Mouse (Mus musculus) urinary bladder, postnatal 25 days (tissue): ENCODE data around the gene Vsig2.

Source experiments
- DNase-seq: peaks from one replicate; pipeline ENCODE4 v3.0.0; 2022; ENCODE audit warnings: low spot score

The Vsig2 gene

DNA sequence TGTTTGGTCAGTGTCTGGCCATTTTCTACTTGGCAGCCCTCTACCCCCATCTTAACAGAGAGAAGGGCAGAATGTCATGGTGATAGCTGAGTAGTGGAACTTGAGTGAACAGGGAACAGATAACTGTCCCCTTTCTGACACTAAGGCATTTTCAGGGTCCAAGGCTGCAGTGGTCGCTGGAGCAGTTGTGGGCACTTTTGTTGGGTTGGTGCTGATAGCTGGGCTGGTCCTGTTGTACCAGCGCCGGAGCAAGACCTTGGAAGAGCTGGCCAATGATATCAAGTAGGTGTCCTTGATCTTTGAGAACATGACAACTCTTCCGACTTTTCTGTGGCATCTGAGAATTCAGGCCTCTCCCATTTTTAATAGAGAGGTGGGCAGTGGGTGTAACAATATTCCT lies 2.2 kb upstream of the Vsig2 start:
- DNase-seq: no peak

- DNase-seq: no peak
Observed at GRCm38 (mm10) chr9:37537658-37538250, 1.3 kb upstream of the Vsig2 start.

GRCm38 (mm10) chr9:37540226-37540625 lies 1.2 kb downstream of the Vsig2 start:
- DNase-seq: no peak

- DNase-seq: no peak
Observed at GRCm38 (mm10) chr9:37540701-37541575, 1.9 kb downstream of the Vsig2 start.

DNA sequence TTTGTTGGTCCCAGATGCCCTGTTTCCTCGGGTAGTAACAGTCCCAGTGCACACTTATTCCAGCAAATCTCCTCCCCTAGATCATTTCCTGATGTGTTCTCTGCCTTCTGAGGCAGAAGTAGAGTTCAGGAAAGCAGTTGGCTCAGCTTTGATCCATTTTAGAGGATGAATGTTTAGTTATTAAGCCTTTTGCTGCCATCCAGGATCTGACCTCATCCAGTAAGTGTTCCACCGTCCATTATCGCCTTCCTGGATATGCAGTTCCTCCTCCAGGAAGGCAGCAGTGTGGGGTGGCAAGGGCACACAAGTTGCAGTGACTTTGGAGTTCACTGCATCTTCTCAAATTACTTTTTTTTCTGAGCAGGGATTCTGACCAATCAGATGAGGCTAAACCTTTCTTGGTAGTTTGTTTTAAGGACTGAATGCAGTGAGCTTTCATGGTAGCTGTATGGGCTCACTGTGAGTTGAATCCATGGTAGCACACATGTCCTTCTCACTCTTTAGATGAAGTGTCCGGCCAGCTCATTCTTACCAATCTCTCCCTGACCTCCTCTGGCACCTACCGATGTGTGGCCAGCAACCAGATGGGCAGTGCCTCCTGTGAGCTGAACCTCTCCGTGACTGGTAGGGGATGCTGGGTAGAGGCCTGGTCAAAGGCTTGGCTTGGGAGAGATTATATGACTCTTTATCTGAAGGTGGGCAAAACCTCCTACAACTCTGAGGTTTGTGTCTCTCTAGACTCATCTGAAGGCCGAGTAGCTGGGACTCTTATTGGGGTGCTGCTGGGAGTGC lies 3.0 kb downstream of the Vsig2 start:
- DNase-seq: no peak

- DNase-seq: no peak
Observed at GRCm38 (mm10) chr9:37543869-37544440, 4.9 kb downstream of the Vsig2 start.

DNA sequence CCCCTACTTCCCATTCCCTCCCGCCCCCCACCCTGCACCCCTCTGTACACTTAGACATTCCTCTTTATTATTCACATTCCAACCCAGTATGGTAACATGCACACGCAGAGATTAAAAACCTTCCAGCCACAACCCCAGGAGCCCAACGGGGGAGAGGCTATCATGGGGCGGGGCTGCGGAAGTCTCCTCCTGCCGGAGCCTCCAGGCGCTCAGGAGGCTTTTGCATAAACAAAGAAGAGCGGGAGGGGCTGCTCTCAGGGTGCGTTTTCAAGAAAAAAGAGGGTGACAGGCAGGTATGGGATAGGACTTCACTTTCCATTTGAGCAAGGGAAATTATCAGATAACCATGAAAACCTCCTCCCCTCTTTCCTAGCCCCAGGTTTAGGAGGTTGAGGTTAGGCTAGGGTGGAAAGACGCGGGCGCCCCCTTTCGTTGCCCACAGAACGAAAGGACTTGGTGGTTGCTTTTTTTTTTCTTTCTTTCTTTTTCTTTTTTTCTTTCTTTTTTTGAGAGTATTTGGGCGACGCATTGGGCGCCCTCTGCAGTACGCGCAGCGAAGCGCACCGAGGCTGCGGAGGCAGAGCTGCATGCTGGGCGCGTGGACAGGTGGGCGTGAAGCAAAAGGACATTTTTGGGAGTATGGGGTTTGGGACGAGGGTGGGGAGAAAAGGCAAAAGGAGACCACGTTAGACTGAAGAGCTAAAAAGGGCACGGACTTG lies 5.6 kb downstream of the Vsig2 start:
- peak; percentile 56 for DNase-seq

- no peak for DNase-seq
Observed at GRCm38 (mm10) chr9:37545166-37545610, 6.1 kb downstream of the Vsig2 start.

DNA sequence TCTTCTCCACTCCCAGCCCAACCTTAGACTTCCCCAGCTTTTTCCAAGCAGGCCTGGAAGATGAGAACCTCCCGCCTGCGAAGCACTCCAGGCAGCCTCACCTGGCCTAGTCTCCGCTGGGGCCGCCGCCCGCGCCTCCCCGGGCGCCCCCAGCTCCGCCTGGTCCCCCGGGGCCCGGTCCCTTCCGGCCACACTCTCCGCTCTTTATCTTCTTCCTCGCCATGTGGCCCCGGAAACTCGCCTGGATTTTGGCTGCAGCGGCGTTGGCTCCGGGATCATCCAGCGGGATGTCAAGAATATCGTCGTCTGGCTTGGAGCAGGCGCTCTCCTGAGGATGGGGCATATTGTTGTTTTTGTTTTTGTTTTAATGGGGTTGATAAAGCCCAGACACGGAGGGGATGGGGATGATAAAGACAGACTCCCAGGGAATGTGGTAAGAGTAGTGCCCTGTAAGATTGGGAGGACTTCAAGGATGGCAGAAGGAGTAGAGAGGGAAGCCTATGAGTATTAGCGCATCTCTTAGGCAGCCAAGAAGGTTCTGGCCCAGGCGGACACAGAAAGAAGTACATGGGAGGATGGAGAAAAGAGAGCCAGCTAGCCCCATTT lies 6.9 kb downstream of the Vsig2 start:
- DNase-seq: no peak

DNA sequence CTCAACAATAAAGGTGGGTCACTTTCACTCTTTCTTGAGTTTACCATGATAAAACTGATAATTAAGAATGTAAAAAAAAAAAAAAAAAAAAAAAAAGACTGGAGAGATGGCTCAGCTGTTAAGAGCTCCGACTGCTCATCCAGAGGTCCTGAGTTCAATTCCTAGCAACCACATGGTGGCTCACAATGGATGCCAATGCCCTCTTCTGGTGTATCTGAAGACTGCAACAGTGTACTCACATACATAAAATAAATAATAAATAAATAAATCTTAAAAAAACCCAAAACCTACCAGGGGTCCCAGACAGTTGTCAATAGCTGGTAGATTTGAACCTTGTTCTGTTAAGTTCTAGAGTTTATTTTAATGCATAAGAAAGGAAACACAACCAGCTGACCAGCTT lies 7.8 kb downstream of the Vsig2 start:
- no peak for DNase-seq

GRCm38 (mm10) chr9:37550435-37550834 lies 11.4 kb downstream of the Vsig2 start:
- no peak for DNase-seq

DNA sequence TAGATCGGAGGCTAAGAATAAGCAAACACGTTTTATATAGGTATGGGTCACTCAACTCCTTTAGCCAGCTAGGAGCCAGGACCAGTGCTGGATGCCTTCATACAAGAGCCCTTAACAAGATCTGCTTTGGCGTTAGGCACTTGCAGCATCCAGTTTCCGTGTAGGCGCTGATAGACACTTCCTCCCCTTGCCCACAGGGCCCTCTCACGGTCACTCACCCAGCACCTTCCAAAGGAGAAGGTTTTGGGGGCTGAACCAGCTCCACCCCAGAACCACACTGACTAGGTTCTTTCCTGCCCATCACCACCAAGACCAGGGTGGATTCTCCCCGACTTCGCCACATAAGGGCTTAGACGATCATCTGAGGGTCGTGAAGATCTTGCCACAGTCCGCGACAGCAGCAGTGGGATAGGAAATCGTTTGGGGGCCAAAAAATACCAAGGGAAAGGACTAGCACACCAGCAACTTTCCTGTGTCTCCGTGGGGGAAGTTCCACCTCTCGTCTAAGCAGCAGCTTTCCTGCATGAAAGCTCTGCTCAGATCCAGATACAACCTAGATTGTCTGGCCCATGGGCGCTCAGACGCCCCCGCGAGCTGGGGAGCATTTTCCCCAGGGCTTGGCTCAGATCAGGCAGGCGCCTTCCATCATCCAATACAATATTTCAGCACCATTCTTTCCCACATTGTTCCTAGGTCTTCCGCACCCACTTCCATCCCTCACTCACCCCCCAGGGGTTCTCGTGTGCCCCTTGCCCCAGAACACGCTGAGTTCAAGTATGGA lies 12.9 kb downstream of the Vsig2 start:
- no peak for DNase-seq

DNA sequence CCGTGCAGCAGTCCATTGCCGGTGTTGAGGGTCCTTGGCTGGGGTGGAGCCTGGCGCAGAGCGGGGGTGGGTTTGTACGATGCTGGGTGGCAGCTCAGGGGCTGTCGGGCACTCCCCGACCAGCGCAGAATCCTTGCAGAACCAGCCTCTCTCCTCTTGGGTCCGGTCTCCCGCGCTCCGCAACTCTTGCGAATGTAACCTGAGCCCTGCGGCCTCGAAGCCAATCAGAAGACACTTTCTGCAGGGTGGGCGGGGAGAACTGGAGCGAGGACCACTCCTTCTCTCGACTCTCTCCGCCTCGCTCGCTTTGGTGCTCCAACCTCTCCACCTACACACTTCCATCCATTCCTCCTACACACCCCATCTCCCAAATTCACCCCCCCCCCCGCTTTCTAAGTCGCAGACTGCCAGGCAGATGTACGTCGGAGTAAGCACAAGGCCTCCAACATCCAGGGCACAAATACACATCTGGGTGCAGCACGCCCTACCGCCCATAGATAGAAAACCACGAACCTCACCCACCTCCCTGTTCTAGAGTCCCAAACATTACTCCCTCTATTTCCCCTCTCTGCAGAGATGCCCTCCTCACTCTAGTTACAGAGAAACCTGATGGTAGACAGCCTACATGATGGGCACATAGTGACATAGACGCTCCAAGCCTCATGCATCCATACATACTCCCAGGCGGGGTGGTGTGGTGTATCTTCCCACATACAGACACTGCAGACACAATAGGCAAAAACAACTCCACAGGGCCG lies 13.7 kb downstream of the Vsig2 start, which contains the start of gene Nrgn:
Gene Nrgn, minus strand, starts transcription at position 369 of the 758 bp plus-strand sequence.
- peak; percentile 72 for DNase-seq

GRCm38 (mm10) chr9:37554279-37554678 lies 15.2 kb downstream of the Vsig2 start:
- no peak for DNase-seq

DNA sequence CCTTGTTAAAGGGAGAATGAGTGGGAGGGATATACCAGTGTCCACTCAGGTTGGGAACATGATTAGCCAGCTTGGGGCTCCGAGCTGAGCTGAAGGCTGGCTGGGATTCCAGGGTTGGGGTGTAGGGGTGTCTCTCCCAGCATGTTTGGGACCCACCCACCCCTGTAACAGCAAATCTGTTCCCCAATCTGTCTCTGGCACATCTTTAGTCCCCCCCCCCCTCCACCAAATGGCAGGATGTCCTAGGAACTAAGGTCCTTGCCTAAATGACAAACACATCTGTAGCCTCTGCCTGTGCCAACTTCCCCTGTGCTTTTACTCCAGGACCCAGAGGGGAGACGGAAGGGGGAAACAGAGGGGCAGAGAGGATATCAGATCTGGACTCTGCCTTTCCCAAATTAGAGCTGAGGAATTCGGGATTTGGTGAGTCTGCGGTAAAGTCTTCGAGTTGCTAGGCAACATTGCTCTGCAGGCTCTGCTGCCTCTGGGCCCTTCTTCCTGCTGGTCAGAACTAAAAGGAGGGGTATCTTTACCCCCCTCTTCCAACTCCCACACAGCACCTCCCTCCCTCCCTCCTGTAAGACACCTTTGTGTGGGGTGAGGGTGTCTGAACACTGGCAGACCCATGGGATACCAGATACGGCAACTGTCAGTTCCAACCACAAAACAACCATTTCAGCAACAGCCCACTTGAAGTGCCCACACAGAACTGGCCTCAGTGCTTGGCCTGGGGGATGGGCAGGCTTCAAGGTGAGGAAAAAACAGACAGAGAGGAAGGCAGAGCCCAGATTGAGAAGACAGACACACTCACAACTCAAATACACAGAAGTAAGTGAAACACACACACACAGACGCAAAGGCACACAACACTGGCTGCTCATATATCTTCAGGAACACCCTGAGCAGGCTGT lies 16.0 kb downstream of the Vsig2 start, which contains the start of gene Siae:
Gene Siae, plus strand, starts transcription at position 861 of the 911 bp plus-strand sequence.
- DNase-seq: no peak

DNA sequence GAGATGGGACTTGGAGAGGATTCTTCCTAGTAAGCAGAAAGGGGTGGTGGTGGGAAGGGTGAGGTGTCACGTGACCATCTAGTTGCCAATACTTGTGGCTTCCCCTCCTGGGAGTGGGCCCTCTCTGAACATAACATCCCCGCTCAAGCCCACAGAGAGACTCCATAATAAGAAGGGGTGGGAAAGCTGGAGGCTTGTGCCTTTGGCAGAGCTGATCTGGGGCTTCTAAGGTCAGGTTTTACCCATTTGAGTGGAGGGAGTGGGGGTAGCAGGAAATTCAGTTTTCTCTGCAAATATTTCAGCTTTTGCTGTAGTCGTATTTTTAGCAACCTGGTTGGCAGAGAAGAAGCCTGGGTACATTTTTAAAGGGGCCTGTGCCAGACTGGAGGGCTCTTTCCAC lies 17.3 kb downstream of the Vsig2 start:
- DNase-seq: no peak

DNA sequence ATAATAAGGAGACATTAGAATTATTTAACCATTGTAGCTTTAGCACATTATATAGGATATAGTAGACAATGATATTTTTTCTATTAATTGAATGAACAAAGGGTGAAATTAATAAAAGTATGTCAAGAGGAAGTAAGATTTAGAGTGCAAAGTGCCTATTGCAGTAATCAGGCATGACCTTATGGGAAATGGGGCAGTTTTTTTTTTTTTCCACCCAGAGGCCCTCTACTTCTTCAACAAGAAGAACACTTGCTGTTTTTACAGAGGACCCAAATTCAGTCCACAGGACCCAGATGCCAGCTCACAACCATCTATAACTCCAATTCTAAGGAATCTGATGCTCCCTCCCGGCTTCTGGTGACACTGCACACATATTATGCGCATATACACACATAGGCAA lies 21.6 kb downstream of the Vsig2 start:
- no peak for DNase-seq

- DNase-seq: no peak
Observed at GRCm38 (mm10) chr9:37563805-37564204, 24.8 kb downstream of the Vsig2 start.
